Mouse (Mus musculus) heart, adult 2 months (tissue): ENCODE measurements around the gene Cpne9.

ENCODE experiments used
- CTCF ChIP-seq: fragments of 200-600 bp; IDR thresholded peaks from 2 replicates; pipeline ENCODE4 v1.8.1; 2022; ENCODE audit warnings: antibody characterized with exemption, mild to moderate bottlenecking, moderate library complexity
- EP300 ChIP-seq: fragments of 200-500 bp; IDR thresholded peaks from 2 replicates; pipeline ENCODE4 v1.6.1; 2011; ENCODE audit warnings: low read depth, low read length, control low read depth; ENCODE audit not compliant: insufficient read depth
- POLR2A ChIP-seq: fragments of 200-500 bp; IDR thresholded peaks from 2 replicates; pipeline ENCODE4 v1.6.1; 2011; ENCODE audit warnings: mild to moderate bottlenecking, low read depth, low read length, control low read depth; ENCODE audit not compliant: insufficient read depth

DNA sequence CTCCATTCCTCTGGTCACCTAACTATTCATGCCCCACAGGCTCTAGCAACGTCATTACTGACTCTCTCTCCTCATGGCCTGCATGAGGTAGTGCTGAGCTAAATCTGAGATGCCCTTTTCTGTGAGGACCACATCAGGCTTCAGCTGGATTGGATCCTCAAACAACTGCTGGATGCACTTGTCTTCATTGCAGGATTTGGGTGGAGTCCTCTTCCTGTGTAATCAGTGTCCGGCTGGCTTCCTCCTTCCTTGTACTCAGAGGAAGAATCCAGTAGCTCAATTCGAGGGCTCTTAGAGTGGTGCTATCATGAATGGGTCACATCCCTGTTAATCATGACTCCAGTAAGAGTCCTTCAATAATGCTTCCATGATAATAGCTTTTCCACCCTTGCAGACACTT, 71.6 kb downstream of the Cpne9 start:
- TF ChIP-seq POLR2A (no peak), CTCF (no peak), EP300 (no peak)
